Mouse (Mus musculus) urinary bladder, postnatal 14 days (tissue): ENCODE measurements around the gene Kcnk12.

Source experiments
- DNase-seq: peaks from one replicate; pipeline ENCODE4 v3.0.0; 2021; ENCODE audit warnings: low spot score

The Kcnk12 gene

GRCm38 (mm10) chr17:87698996-87699765 is 98.6 kb downstream of the Kcnk12 start:
- DNase-seq, result no peak

- DNase-seq, result no peak
These were observed 101.0 kb downstream of the Kcnk12 start for GRCm38 (mm10) chr17:87696814-87697213.

- DNase-seq, result no peak
These were observed 101.8 kb downstream of the Kcnk12 start for GRCm38 (mm10) chr17:87695874-87696465.
